Mouse (Mus musculus): ENCODE results near the gene Zmiz1.

Gene Zmiz1

GRCm38 (mm10) chr14:25454066-25454760 lies 4.8 kb upstream of the Zmiz1 start:
- peak; percentile 89 for DNase-seq (ENCODE audit: low read depth, low spot score)

- DNase-seq (ENCODE audit: low read depth, low spot score), result peak; percentile 51
Measured at GRCm38 (mm10) chr14:25456666-25457433, 2.1 kb upstream of the Zmiz1 start.

GRCm38 (mm10) chr14:25457434-25457957 lies 1.5 kb upstream of the Zmiz1 start:
- peak; percentile 99 for DNase-seq (ENCODE audit: low read depth, low spot score)

DNA sequence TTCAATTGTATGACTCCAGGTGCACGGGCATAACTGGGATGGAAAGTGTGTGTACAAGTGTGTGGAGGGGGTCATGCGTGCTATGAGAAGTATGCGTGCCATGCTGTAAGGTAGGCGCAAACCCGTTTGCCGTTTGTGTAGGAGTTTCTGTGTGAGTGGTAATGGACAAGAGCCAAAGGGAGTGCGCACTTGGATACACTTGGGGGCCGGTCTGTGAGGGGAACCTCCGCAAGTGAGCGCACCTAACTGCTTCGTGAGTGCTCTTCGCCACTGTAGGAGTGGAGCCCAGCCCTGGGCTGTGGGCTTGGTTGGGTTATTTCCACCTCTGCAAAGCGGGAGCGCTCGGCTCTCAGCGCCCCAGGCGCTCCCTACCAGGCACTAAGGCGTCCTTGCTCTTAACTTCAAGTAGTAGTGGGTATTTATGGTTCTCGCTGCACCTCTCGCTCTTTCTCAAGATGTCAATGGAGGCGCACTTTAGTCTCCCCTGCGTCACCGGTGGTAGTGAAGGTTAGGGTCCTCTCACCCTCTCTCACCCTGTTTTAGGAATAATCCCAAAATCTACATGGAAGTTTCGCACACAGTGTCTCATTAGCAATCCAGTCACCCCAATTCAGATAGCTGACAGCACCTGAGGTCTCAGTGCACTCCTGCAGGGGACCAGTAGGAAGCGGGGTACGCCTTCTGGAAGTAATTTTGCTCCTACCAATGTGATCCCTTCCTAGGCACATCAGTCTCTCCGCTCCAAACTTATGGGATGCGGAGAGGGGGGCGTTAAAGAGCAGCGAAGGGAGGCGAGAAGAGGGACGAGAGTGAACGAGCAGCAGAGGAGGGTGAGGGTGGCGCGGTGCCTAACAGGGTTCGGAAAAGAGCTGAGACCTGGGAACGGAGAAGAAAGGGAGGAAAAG lies 622 bp upstream of the Zmiz1 start:
- peak; percentile 77 for DNase-seq (ENCODE audit: low read depth, low spot score)

DNA sequence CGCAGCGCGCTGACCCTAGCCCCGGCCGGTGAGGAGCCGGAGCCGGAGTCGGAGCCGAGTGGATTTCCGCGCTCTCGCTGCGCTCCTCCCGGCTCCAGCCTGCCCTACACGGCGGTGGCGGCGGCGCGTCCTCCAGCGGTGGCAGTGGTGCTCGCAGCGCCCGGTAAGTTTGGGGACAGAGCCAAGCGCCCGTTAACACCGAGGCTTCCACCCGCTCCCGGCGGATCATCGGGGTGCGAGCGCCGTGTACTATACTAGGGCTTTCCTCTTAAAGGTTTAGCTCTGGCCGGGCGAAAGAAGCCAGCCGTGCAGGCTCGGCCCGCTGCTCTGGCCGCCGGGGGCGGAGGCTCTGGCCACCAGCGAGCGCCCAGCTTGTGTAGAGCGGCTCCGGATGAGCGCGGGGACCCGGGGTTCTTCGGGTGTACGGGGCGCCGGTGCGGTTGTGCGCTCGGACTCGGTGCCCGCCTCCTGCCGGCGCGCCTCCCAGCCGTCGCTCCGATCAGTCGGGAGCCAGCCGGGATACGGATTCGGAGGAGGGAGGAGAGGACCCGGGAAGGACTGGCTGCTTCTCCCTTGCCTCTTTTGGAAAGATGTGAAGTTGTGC lies 511 bp downstream of the Zmiz1 start:
- DNase-seq (ENCODE audit: low read depth, low spot score), result peak; percentile 78

GRCm38 (mm10) chr14:25459998-25460800 lies 1.2 kb downstream of the Zmiz1 start:
- peak; percentile 66 for DNase-seq (ENCODE audit: low read depth, low spot score)

GRCm38 (mm10) chr14:25460801-25461675 lies 2.1 kb downstream of the Zmiz1 start:
- DNase-seq (ENCODE audit: low read depth, low spot score), result peak; percentile 77

DNA sequence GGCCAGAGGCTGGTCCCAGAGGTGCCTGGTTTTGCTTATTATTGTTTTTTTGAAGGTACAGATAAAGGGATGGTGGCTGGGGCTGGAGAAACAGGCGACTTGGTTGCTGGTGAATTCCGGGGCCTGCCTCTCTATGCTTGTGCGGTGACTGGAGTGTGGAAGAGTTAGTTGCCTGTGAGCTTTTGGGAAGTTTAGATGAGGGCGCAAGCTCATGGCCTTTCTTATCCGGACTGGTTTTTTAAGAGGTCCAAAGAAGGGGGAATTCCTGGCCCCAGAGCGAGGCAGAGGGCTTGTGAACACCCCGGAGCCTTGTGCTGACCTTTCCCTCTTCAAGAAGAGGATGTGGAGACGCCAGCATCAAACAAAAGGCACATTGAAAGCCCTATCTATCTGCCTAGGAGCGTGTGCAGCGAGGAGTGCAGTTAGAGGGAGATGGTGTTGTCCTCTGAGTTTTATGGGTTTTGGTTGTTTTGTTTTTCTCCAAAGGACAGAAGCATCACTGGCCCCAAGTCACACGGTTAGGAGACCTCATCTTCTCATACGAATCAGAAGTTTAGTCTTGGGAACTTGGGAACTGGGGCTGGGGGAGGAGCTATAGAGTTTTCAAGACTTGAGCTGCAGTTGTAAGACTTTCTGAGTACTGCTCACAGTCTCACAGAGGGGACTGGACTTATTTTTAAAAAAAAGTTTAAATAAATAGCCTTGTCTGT lies 2.8 kb downstream of the Zmiz1 start:
- no peak for DNase-seq (ENCODE audit: low read depth, low spot score)

GRCm38 (mm10) chr14:25462975-25463374 lies 4.0 kb downstream of the Zmiz1 start:
- DNase-seq (ENCODE audit: low read depth, low spot score), result no peak

DNA sequence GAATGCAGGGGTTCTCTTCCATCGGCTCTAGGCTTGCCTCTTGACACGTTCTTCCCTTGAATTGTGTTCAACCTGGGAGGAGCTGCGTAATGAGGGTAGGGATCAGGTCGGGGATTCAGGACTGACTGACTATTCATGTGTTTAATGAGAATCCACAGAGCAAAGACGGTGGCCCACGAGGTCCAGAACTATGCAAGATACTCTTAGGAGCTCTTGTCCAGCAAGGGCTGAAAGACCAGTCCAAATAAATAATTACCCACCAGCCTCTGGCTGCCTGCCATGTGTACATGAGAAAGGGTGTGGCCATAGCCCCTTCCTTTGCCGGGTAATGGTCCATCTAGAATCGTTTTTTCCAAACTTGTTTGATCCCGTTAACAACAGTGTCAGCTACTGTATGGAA lies 4.9 kb downstream of the Zmiz1 start:
- no peak for DNase-seq (ENCODE audit: low read depth, low spot score)

- peak; percentile 58 for DNase-seq (ENCODE audit: low read depth, low spot score)
Measured at GRCm38 (mm10) chr14:25464611-25465307, 5.8 kb downstream of the Zmiz1 start.

- no peak for DNase-seq (ENCODE audit: low read depth, low spot score)
Measured at GRCm38 (mm10) chr14:25466361-25466760, 7.4 kb downstream of the Zmiz1 start.

GRCm38 (mm10) chr14:25467911-25468668 lies 9.1 kb downstream of the Zmiz1 start:
- DNase-seq (ENCODE audit: low read depth, low spot score), result peak; percentile 48

DNA sequence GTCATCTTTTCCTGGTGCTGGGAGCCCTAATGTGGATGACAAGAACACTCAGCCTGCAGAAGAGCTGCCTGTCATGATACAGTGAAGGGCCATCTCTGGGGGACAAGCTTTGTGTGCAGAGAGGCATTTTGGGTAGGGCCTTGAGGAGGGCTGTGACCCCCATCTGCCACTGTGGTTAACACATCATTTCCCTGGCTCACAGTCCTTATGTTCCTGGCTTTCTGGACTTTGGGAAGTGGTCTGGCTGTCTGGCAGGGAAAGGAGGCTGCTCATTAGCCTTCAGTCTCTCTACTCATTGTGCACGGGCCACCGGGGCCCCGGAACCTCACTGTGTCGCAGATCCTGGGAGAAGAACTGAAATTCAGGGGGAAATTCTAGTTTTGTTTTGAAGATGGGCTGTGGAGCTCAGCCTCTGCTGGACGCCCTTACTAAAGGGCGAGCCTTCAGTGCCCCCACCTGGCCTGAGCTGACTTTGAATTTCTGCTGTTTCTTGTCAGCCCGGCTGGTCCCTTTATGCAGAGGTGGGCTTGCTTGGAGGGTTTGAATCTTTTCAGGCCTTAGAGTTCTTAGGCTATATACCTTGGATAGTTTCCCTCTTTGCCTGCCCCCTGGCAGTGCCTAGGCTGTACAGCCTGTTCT lies 10.0 kb downstream of the Zmiz1 start:
- DNase-seq (ENCODE audit: low read depth, low spot score), result no peak

GRCm38 (mm10) chr14:25470224-25470805 lies 11.3 kb downstream of the Zmiz1 start:
- DNase-seq (ENCODE audit: low read depth, low spot score), result peak; percentile 50

DNA sequence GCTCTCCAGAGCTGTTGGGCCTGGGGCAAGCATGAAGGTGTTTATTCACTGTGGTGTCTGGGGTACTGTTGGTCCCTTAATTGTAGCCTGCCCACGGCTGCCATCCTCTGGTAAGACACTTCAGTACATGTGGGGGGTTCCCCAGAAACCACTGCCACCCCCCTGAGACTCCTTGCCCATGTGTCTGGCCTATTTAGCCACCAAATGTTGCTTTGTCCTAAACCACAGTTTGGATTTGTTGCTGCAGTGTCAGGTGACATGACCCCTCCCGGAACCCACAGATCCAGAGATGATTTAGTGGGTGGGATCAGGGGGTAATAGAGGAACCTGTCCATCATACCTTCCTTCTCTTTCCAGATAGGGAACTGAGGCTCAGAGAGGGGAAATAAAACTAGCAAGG lies 12.1 kb downstream of the Zmiz1 start:
- no peak for DNase-seq (ENCODE audit: low read depth, low spot score)
